Mouse (Mus musculus): Measurements from ENCODE around the gene Tex45. TPM values are rescaled to one million over a fixed set of nuclear protein-coding genes. Genes with fewer than 3 reads are reported as not detected.
A peak's percentile ranks its signal among the peaks of the same experiment; 100 is the strongest.

The Tex45 gene
- polyA plus RNA-seq, 1 experiment from 2014 or later: 0.16 TPM

GRCm38 (mm10) chr8:3517117-3517495 lies 46.4 kb downstream of the Tex45 start:
- Histone ChIP-seq H3K9ac (ENCODE audit: low read depth, low read length) (peak overlapping the region; percentile 67), H3K4me3 (replicated peaks; ENCODE audit: low read depth, low read length) (peak overlapping the region; percentile 71), H3K9me3 (replicated peaks; ENCODE audit: low read length) (no peaks in the 10 kb centered on the region), H3K4me1 (replicated peaks; ENCODE audit: insufficient read depth, low read length) (0 out of 2 replicates have a peak, but pooled peaks cover 5% of the 10 kb centered on the region), H3K27me3 (ENCODE audit: insufficient read depth, low read length) (no peaks in the 10 kb centered on the region), H3K36me3 (ENCODE audit: insufficient read depth, low read length) (peaks cover 13% of the 10 kb centered on the region), H3K4me2 (ENCODE audit: low read length) (peak overlapping the region; percentile 93), H3K27ac (peak overlapping the region; percentile 19)
- no peak for TF ChIP-seq CTCF (IDR thresholded peaks at IDR 0.05; ENCODE audit: low read depth)
- WGBS: 7% methylated on average over 16 of the region's 16 CpGs
- DNase-seq (ENCODE audit: low spot score) (peak; percentile 65), ATAC-seq (replicated peaks; ENCODE audit: low FRiP score, low read depth) (no peak; the same call in 1 of the 2 replicates)

DNA sequence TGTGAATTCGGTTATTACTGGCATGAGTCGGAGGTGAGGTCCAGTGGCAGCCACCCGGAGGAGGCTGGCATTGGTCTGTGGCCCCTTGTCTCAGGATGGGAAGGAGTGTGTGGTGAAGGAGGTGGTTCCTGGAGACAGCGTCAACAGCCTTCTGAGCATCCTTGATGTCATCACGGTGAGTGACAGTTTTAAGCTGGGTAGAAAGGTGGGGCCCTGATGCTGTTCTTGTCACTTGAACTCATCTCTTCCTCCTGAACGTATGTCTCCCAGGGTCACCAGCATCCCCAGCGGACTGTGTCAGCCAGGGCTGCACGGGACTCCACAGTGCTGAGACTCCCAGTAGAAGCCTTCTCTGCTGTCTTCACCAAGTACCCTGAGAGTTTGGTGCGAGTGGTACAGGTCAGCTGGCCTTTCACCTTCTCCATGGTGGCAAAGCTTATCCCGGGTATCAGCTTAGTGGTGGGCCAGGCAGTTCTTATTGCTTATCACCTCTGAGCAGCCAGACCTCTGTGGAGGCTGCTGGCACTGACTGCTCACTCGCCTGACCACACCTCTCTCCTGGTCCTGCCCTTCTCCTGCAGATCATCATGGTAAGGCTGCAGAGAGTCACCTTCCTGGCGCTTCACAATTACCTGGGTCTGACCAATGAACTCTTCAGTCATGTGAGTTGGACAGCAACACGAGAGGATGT lies 51.5 kb downstream of the Tex45 start:
- H3K4me1 ChIP-seq (replicated peaks; ENCODE audit: insufficient read depth, low read length): no peaks in the 10 kb centered on the region
- no peaks in the 10 kb centered on the region for H3K27me3 ChIP-seq (ENCODE audit: insufficient read depth, low read length)
- H3K4me2 ChIP-seq (ENCODE audit: low read length): no peak overlapping the region
- no peaks in the 10 kb centered on the region for H3K9me3 ChIP-seq (replicated peaks; ENCODE audit: low read length)
- H3K9ac ChIP-seq (ENCODE audit: low read depth, low read length): no peak overlapping the region
- no peak overlapping the region for H3K27ac ChIP-seq
- ATAC-seq (replicated peaks; ENCODE audit: low FRiP score, low read depth): no peak
- DNase-seq (ENCODE audit: low spot score): no peak
- no peak overlapping the region for H3K4me3 ChIP-seq (replicated peaks; ENCODE audit: low read depth, low read length)
- TF ChIP-seq CTCF (IDR thresholded peaks at IDR 0.05; ENCODE audit: low read depth): no peak
- peaks cover 37% of the 10 kb centered on the region for H3K36me3 ChIP-seq (ENCODE audit: insufficient read depth, low read length)
- 85% methylated on average over 13 of the region's 13 CpGs for WGBS

- no peak for ATAC-seq (replicated peaks; ENCODE audit: low FRiP score, low read depth)
- Histone ChIP-seq H3K36me3 (ENCODE audit: insufficient read depth, low read length) (peaks cover 22% of the 10 kb centered on the region; the same call in 1 of the 2 replicates), H3K27ac (no peak overlapping the region), H3K9ac (ENCODE audit: low read depth, low read length) (no peak overlapping the region), H3K4me1 (replicated peaks; ENCODE audit: insufficient read depth, low read length) (no peaks in the 10 kb centered on the region), H3K27me3 (ENCODE audit: insufficient read depth, low read length) (no peaks in the 10 kb centered on the region), H3K9me3 (replicated peaks; ENCODE audit: low read length) (no peaks in the 10 kb centered on the region), H3K4me2 (ENCODE audit: low read length) (no peak overlapping the region), H3K4me3 (replicated peaks; ENCODE audit: low read depth, low read length) (no peak overlapping the region)
- 93% methylated on average over 5 of the region's 5 CpGs for WGBS
- no peak for TF ChIP-seq CTCF (IDR thresholded peaks at IDR 0.05; ENCODE audit: low read depth)
- no peak for DNase-seq (ENCODE audit: low spot score)
Observed at GRCm38 (mm10) chr8:3530816-3531215, 60.2 kb downstream of the Tex45 start.

DNA sequence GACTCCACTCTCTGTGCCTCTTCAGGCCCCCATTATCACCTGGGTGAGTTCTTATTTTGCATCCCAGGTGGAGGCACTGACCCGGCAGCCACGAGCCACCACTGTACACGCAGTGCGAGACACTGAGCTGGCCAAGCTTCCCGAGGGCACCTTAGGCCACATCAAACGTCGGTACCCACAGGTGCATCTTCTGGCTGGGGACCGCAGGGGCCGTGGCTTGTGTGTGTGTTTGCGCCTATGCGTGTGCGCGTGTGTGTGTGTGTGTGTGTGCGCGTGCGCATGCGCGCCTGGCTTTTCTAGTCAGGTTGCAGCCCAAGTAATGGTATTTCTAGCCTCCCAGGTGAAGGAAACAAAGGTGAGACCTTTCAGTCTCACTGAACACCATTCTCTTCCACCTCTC lies 61.3 kb downstream of the Tex45 start:
- Histone ChIP-seq H3K9me3 (replicated peaks; ENCODE audit: low read length) (no peaks in the 10 kb centered on the region), H3K4me1 (replicated peaks; ENCODE audit: insufficient read depth, low read length) (no peaks in the 10 kb centered on the region), H3K4me2 (ENCODE audit: low read length) (no peak overlapping the region), H3K27ac (no peak overlapping the region), H3K27me3 (ENCODE audit: insufficient read depth, low read length) (no peaks in the 10 kb centered on the region), H3K36me3 (ENCODE audit: insufficient read depth, low read length) (peaks cover 23% of the 10 kb centered on the region; the same call in 1 of the 2 replicates), H3K4me3 (replicated peaks; ENCODE audit: low read depth, low read length) (no peak overlapping the region), H3K9ac (ENCODE audit: low read depth, low read length) (no peak overlapping the region)
- no peak for ATAC-seq (replicated peaks; ENCODE audit: low FRiP score, low read depth)
- WGBS: 96% methylated on average over 18 of the region's 18 CpGs
- no peak for TF ChIP-seq CTCF (IDR thresholded peaks at IDR 0.05; ENCODE audit: low read depth)
- no peak for DNase-seq (ENCODE audit: low spot score)

DNA sequence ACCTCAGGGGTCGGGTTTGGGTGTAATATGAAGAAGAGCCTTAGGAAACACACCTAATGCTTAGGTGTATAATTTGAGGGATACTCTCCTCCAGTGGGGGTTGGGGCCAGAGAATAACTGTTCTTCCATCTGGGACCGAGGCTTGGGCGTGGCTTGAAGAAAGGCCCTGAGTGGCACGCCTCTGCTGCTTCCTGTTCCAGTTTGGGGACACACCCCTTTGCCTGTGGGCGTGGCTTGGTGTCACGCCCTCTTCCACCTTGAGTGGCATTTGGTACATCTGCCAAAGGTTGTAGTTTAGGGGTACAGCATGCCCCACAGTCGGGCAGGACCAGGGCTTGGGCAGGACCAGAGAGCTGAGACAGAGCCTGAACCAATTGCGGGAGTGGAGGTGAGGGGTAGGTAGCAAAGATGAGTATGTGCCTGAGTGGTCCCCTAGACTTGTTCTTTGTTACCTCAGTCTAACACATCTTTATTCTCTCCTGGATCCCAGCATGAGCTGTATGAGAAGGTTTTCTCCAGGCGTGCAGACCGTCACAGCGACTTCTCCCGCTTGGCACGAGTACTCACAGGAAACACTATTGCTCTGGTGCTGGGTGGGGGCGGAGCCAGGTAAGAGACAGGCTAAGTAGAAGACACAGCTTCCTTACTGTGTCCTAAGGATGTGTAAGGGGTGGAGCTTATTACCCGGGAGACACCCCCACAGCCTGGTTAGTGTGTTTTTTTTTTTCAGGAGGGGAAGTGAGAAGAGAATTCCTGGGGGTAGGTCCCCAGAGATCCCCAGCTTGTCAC lies 65.6 kb downstream of the Tex45 start:
- Histone ChIP-seq H3K9ac (ENCODE audit: low read depth, low read length) (no peak overlapping the region), H3K4me3 (replicated peaks; ENCODE audit: low read depth, low read length) (no peak overlapping the region), H3K27me3 (ENCODE audit: insufficient read depth, low read length) (no peaks in the 10 kb centered on the region), H3K4me2 (ENCODE audit: low read length) (no peak overlapping the region), H3K9me3 (replicated peaks; ENCODE audit: low read length) (no peaks in the 10 kb centered on the region), H3K4me1 (replicated peaks; ENCODE audit: insufficient read depth, low read length) (no peaks in the 10 kb centered on the region), H3K36me3 (ENCODE audit: insufficient read depth, low read length) (peaks cover 42% of the 10 kb centered on the region), H3K27ac (no peak overlapping the region)
- no peak for TF ChIP-seq CTCF (IDR thresholded peaks at IDR 0.05; ENCODE audit: low read depth)
- no peak for ATAC-seq (replicated peaks; ENCODE audit: low FRiP score, low read depth)
- no peak for DNase-seq (ENCODE audit: low spot score)
- WGBS: 66% methylated on average over 15 of the region's 15 CpGs

Other genes with a start within 250 kb of the Tex45 start
- 26.5 and 27.2 TPM in 2 replicates for gene Insr, start 191.2 kb upstream of the Tex45 start, polyA plus RNA-seq (2015; fragmentation: Nextera tagmentation; extraction: Ambion mirVana)
- 0.05 and 0.24 TPM in 2 replicates for gene A430078G23Rik, start 117.4 kb upstream of the Tex45 start, polyA plus RNA-seq (2015; fragmentation: Nextera tagmentation; extraction: Ambion mirVana)
- gene Arhgef18, start 77.9 kb upstream of the Tex45 start, polyA plus RNA-seq (2015; fragmentation: Nextera tagmentation; extraction: Ambion mirVana): 9.6 and 10.6 TPM in 2 replicates
- 8.1 and 8.8 TPM in 2 replicates for gene Pex11g, start 3.2 kb upstream of the Tex45 start, polyA plus RNA-seq (2015; fragmentation: Nextera tagmentation; extraction: Ambion mirVana)
- 42.1 and 45.0 TPM in 2 replicates for gene Zfp358, start 22.3 kb downstream of the Tex45 start, polyA plus RNA-seq (2015; fragmentation: Nextera tagmentation; extraction: Ambion mirVana)
- 46.9 and 54.6 TPM in 2 replicates for gene Mcoln1, start 29.6 kb downstream of the Tex45 start, polyA plus RNA-seq (2015; fragmentation: Nextera tagmentation; extraction: Ambion mirVana)
- gene Pnpla6, start 44.5 kb downstream of the Tex45 start, polyA plus RNA-seq (2015; fragmentation: Nextera tagmentation; extraction: Ambion mirVana): 24.3 and 26.4 TPM in 2 replicates
- 4.4 and 5.2 TPM in 2 replicates for gene C330021F23Rik, start 97.1 kb downstream of the Tex45 start, polyA plus RNA-seq (2015; fragmentation: Nextera tagmentation; extraction: Ambion mirVana)
- gene Camsap3, start 116.4 kb downstream of the Tex45 start, polyA plus RNA-seq (2015; fragmentation: Nextera tagmentation; extraction: Ambion mirVana): 9.7 and 11.6 TPM in 2 replicates
- gene Xab2, start 150.5 kb downstream of the Tex45 start, polyA plus RNA-seq (2015; fragmentation: Nextera tagmentation; extraction: Ambion mirVana): 44.4 and 48.4 TPM in 2 replicates
- 132 and 151 TPM in 2 replicates for gene Pet100, start 150.7 kb downstream of the Tex45 start, polyA plus RNA-seq (2015; fragmentation: Nextera tagmentation; extraction: Ambion mirVana)
- gene Pcp2, start 154.7 kb downstream of the Tex45 start, polyA plus RNA-seq (2015; fragmentation: Nextera tagmentation; extraction: Ambion mirVana): 0.42 TPM in 1 of 2 replicates, not detected in the other
- 88.6 and 93.3 TPM in 2 replicates for gene Stxbp2, start 160.1 kb downstream of the Tex45 start, polyA plus RNA-seq (2015; fragmentation: Nextera tagmentation; extraction: Ambion mirVana)
- 0.27 and 0.58 TPM in 2 replicates for gene Retn, start 184.9 kb downstream of the Tex45 start, polyA plus RNA-seq (2015; fragmentation: Nextera tagmentation; extraction: Ambion mirVana)
- 0.47 and 0.54 TPM in 2 replicates for gene Mcemp1, start 194.9 kb downstream of the Tex45 start, polyA plus RNA-seq (2015; fragmentation: Nextera tagmentation; extraction: Ambion mirVana)
- 8.3 and 8.9 TPM in 2 replicates for gene Fcor, start 201.5 kb downstream of the Tex45 start, polyA plus RNA-seq (2015; fragmentation: Nextera tagmentation; extraction: Ambion mirVana)
- 32.1 and 32.9 TPM in 2 replicates for gene Trappc5, start 205.4 kb downstream of the Tex45 start, polyA plus RNA-seq (2015; fragmentation: Nextera tagmentation; extraction: Ambion mirVana)
- gene Fcer2a, start 223.3 kb downstream of the Tex45 start, polyA plus RNA-seq (2015; fragmentation: Nextera tagmentation; extraction: Ambion mirVana): 0.08 TPM in 1 of 2 replicates, not detected in the other
- 0.18 and 0.34 TPM in 2 replicates for gene Clec4g, start 249.8 kb downstream of the Tex45 start, polyA plus RNA-seq (2015; fragmentation: Nextera tagmentation; extraction: Ambion mirVana)

Measured in kidney, postnatal 0 days (tissue).